Comparison of ENCODE assay signal across 11 mouse cellular contexts in the genomic region with DNA sequence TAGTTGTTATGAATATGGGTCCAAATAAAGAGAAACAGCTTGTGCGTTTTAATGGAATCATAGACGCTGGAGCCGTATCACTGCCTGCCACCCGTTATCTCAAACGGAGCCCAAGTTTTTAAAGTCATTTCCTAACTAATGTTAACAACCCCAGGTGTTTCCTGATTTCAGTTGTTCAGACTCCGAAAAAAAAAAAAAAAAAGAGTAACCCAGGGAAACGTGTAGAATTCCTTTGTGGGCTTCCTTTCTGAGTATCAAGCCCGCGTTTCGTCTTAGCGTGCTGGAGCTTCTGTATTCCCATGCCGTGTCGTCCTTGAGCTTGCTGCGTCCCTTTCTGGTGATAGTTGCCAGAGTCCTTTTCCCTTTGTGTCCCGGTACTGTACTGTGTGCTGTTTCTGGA. TPM values are rescaled to one million over a fixed set of nuclear protein-coding genes. Genes with fewer than 3 reads are reported as not detected.
A peak's percentile ranks its signal among the peaks of the same experiment; 100 is the strongest.
DNase-seq lines count a peak whose midpoint lies in the region; ATAC-seq and TF ChIP-seq lines count a peak whose summit lies in the region.
"Had no signal": no experiment of that assay in that cellular context is flagged by ENCODE, and none has a peak within 500 bp of the region (broad histone marks: within the 10 kb centered on the region; RNA-seq: fewer than 3 reads in every experiment).

No protein-coding gene starts in this region.

- H3K9me3 ChIP-seq in ES-E14 (ENCODE audit: control insufficient read depth, insufficient read depth, low read depth, low read length): no peaks in the 10 kb centered on the region
- peaks cover 1% of the 10 kb centered on the region; the same call in 1 of the 2 replicates for H3K9me3 ChIP-seq in heart, embryonic 13.5 days
- H3K9me3 ChIP-seq in liver, embryonic 12.5 days (replicated peaks): no peaks in the 10 kb centered on the region
- no peaks in the 10 kb centered on the region for H3K9me3 ChIP-seq in midbrain, embryonic 10.5 days (replicated peaks)
- H3K9me3 ChIP-seq: embryonic facial prominence, embryonic 15.5 days had no signal

- 61% methylated on average over 15 of the region's 15 CpGs for WGBS in kidney, adult 2 months
- WGBS in heart, embryonic 13.5 days: 32% methylated on average over 15 of the region's 15 CpGs
- WGBS in liver, embryonic 12.5 days (ENCODE audit: insufficient replicate concordance): 10% methylated on average over 15 of the region's 15 CpGs
- WGBS in midbrain, embryonic 10.5 days: 81% methylated on average over 15 of the region's 15 CpGs

- no peak overlapping the region for H3K9ac ChIP-seq in ES-E14 (ENCODE audit: insufficient read depth, low read depth, low read length, poor library complexity, severe bottlenecking)
- H3K9ac ChIP-seq in heart, embryonic 13.5 days: no peak overlapping the region; the same call in 1 of the 2 replicates
- no peak overlapping the region for H3K9ac ChIP-seq in liver, embryonic 12.5 days
- H3K9ac ChIP-seq: embryonic facial prominence, embryonic 15.5 days had no signal

- peak overlapping the region; percentile 50 for H3K4me2 ChIP-seq in heart, embryonic 13.5 days
- H3K4me2 ChIP-seq in liver, embryonic 12.5 days: peak overlapping the region; percentile 43
- H3K4me2 ChIP-seq: embryonic facial prominence, embryonic 15.5 days had no signal

- in situ Hi-C loops in ES-E14 (cut with MboI; ENCODE audit: low sequenced_read_pairs in 2 of 2, unreplicated experiment in 2 of 2): no loop called here

- intact Hi-C loops in gastrocnemius, postnatal 36 days (cut with DNase I): no loop called here

- H3K4me3 ChIP-seq in kidney, adult 2 months (ENCODE audit: insufficient read depth, low read depth, low read length): peak overlapping the region; percentile 21; the same call in 1 of the 2 replicates
- no peak overlapping the region for H3K4me3 ChIP-seq in ES-E14 (ENCODE audit: insufficient read depth in 1 of 2, low read depth in 1 of 2, low read length in 2 of 2, poor library complexity in 1 of 2, severe bottlenecking in 1 of 2)
- no peak overlapping the region for H3K4me3 ChIP-seq in heart, embryonic 13.5 days
- H3K4me3 ChIP-seq in liver, embryonic 12.5 days: no peak overlapping the region
- H3K4me3 ChIP-seq in midbrain, embryonic 10.5 days: no peak overlapping the region
- no peak overlapping the region for H3K4me3 ChIP-seq in layer of hippocampus, adult 2 months
- H3K4me3 ChIP-seq: embryonic facial prominence, embryonic 15.5 days had no signal

- no peak for ATAC-seq in heart, embryonic 13.5 days (ENCODE audit: extremely low read depth, insufficient number of reproducible peaks, low FRiP score, low TSS enrichment)
- no peak for ATAC-seq in liver, embryonic 12.5 days

- DNase-seq in kidney, adult 2 months: peak; percentile 43
- DNase-seq in kidney, adult 8-10 months: no peak
- no peak for DNase-seq in ES-E14 (ENCODE audit: low read depth, low spot score)
- DNase-seq in gastrocnemius, postnatal 36 days: no peak
- no peak for DNase-seq in midbrain, embryonic 10.5 days (ENCODE audit: low spot score)
- no peak for DNase-seq in layer of hippocampus, adult 2 months (ENCODE audit: low spot score in 2 of 2)
- DNase-seq: cerebellum, adult 9-10 months had no signal

- TF ChIP-seq POLR2A in kidney, adult 2 months (IDR thresholded peaks at IDR 0.05; ENCODE audit: low read depth, low read length): no peak

- no peaks in the 10 kb centered on the region for H3K27me3 ChIP-seq in kidney, adult 2 months (replicated peaks; ENCODE audit: control insufficient read depth, insufficient read depth, low read length)
- no peaks in the 10 kb centered on the region; the same call in 1 of the 2 replicates for H3K27me3 ChIP-seq in heart, embryonic 13.5 days (replicated peaks)
- peaks cover 9% of the 10 kb centered on the region; the same call in 1 of the 2 replicates for H3K27me3 ChIP-seq in liver, embryonic 12.5 days (replicated peaks)
- no peaks in the 10 kb centered on the region for H3K27me3 ChIP-seq in midbrain, embryonic 10.5 days (ENCODE audit: low read depth, poor library complexity, severe bottlenecking)
- H3K27me3 ChIP-seq: embryonic facial prominence, embryonic 15.5 days had no signal

- no peaks in the 10 kb centered on the region for H3K36me3 ChIP-seq in kidney, adult 2 months (ENCODE audit: control insufficient read depth, insufficient read depth, low read length)
- H3K36me3 ChIP-seq in ES-E14 (ENCODE audit: control insufficient read depth, insufficient read depth, low read length, poor library complexity, severe bottlenecking): no peaks in the 10 kb centered on the region
- H3K36me3 ChIP-seq in heart, embryonic 13.5 days: no peaks in the 10 kb centered on the region
- no peaks in the 10 kb centered on the region for H3K36me3 ChIP-seq in liver, embryonic 12.5 days
- H3K36me3 ChIP-seq in midbrain, embryonic 10.5 days: no peaks in the 10 kb centered on the region
- H3K36me3 ChIP-seq: embryonic facial prominence, embryonic 15.5 days had no signal

- no peaks in the 10 kb centered on the region for H3K4me1 ChIP-seq in kidney, adult 2 months (ENCODE audit: control insufficient read depth, insufficient read depth, low read length)
- H3K4me1 ChIP-seq in ES-E14 (ENCODE audit: control insufficient read depth in 2 of 2, insufficient read depth in 2 of 2, low read length in 2 of 2, poor library complexity in 1 of 2): no peaks in the 10 kb centered on the region
- H3K4me1 ChIP-seq in heart, embryonic 13.5 days: no peaks in the 10 kb centered on the region; the same call in 1 of the 2 replicates
- peaks cover 5% of the 10 kb centered on the region; the same call in 1 of the 2 replicates for H3K4me1 ChIP-seq in liver, embryonic 12.5 days
- no peaks in the 10 kb centered on the region for H3K4me1 ChIP-seq in midbrain, embryonic 10.5 days
- H3K4me1 ChIP-seq: embryonic facial prominence, embryonic 15.5 days had no signal

- peak overlapping the region; percentile 22; the same call in 1 of the 2 replicates for H3K27ac ChIP-seq in kidney, adult 2 months (ENCODE audit: insufficient read depth, low read depth, low read length)
- H3K27ac ChIP-seq in ES-E14 (ENCODE audit: insufficient read depth, low read depth, low read length, poor library complexity, severe bottlenecking): no peak overlapping the region
- 0 out of 2 replicates have a peak overlapping the region, but pooled peaks have one; percentile 2 for H3K27ac ChIP-seq in heart, embryonic 13.5 days (replicated peaks)
- no peak overlapping the region for H3K27ac ChIP-seq in liver, embryonic 12.5 days
- no peak overlapping the region for H3K27ac ChIP-seq in midbrain, embryonic 10.5 days (replicated peaks)
- no peak overlapping the region for H3K27ac ChIP-seq in layer of hippocampus, adult 2 months
- H3K27ac ChIP-seq: embryonic facial prominence, embryonic 15.5 days had no signal

- no peak for TF ChIP-seq CTCF in kidney, adult 2 months (conservative IDR thresholded peaks at IDR 0.05; ENCODE audit: insufficient read depth, insufficient read length, low read depth, low read length)
- TF ChIP-seq CTCF in layer of hippocampus, adult 2 months (conservative IDR thresholded peaks at IDR 0.05): no peak

TF ChIP-seq in ES-E14, 5 proteins besides CTCF, POLR2A, EP300 and RAD21:
- TF ChIP-seq ZNF384 (IDR thresholded peaks at IDR 0.05; ENCODE audit: low read depth, low read length): 0 out of 2 replicates have a peak, but pooled peaks have one; percentile 20
- no peak for TF ChIP-seq ZC3H11A (IDR thresholded peaks at IDR 0.05; ENCODE audit: borderline replicate concordance, low read depth, low read length)
TF ChIP-seq in ES-E14: peak in this region for 1.

RNA-seq across cellular contexts. Expression of a gene that starts 10.0 kb away (rescaled TPM):
- 8.4 and 9.5 TPM in 2 replicates for polyA plus RNA-seq in kidney, adult 2 months (2012; rRNA removed)
- 2.8 and 4.1 TPM in 2 replicates for total RNA-seq in ES-E14 (2012; rRNA removed)
- polyA plus RNA-seq in heart, embryonic 13.5 days (2015; fragmentation: Nextera tagmentation; extraction: Ambion mirVana): 10.9 and 11.1 TPM in 2 replicates
- polyA plus RNA-seq in liver, embryonic 12.5 days (2016; fragmentation: Nextera tagmentation; extraction: Ambion mirVana): 4.8 and 5.0 TPM in 2 replicates
- total RNA-seq in gastrocnemius, postnatal 36 days (2021): 1 to 10 TPM; 5.0 to 6.5 TPM
- polyA plus RNA-seq in midbrain, embryonic 10.5 days (2016; fragmentation: Nextera tagmentation; extraction: Ambion mirVana): 4.0 and 4.9 TPM in 2 replicates
- total RNA-seq in layer of hippocampus, adult 2 months (2021): 1 to 10 TPM; 3.2 to 3.7 TPM

RNA-seq across cellular contexts. Expression of a gene that starts 28.4 kb away (rescaled TPM):
- polyA plus RNA-seq in kidney, adult 2 months (2012; rRNA removed): 16.5 and 22.3 TPM in 2 replicates
- total RNA-seq in ES-E14 (2012; rRNA removed): 3.4 and 6.3 TPM in 2 replicates
- 0.32 and 0.56 TPM in 2 replicates for polyA plus RNA-seq in heart, embryonic 13.5 days (2015; fragmentation: Nextera tagmentation; extraction: Ambion mirVana)
- 0.60 and 0.87 TPM in 2 replicates for polyA plus RNA-seq in liver, embryonic 12.5 days (2016; fragmentation: Nextera tagmentation; extraction: Ambion mirVana)
- under 1 TPM; 0.26 to 0.35 TPM for total RNA-seq in gastrocnemius, postnatal 36 days (2021)
- 1.6 and 1.8 TPM in 2 replicates for polyA plus RNA-seq in midbrain, embryonic 10.5 days (2016; fragmentation: Nextera tagmentation; extraction: Ambion mirVana)
- not detected for total RNA-seq in layer of hippocampus, adult 2 months (2021)
- polyA plus RNA-seq: C2C12 had no signal

Comparison
In these comparisons a context has a peak if more than half of its experiments do, and no peak if none do; other contexts are left out.
1. H3K27ac ChIP-seq: peak in kidney, adult 2 months (single experiment) and heart, embryonic 13.5 days (single experiment); none in ES-E14 (single experiment), liver, embryonic 12.5 days (single experiment), midbrain, embryonic 10.5 days (single experiment) and layer of hippocampus, adult 2 months (single experiment).